Comparison of ENCODE assay signal across 24 mouse cellular contexts in the genomic region with DNA sequence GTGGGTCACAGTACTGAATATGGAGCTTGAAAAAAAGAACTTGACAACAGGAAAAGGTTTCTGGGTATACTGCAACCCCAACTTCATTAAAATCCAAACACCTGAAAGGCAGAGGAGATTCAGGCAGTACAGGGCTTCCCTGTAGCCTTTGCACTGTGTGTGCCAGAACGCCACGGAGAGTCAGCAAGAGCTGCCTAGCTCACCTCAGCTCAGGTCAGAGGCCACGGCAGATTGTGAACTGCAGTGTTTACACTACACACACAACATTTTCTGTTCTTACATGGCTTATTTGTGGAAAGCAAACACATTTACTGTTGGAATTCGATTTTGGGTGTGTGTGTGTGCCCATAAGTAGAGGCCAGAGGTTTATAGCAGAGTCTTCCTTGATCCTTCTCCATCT.
"Had no signal": no experiment of that assay in that cellular context is flagged by ENCODE, and none has a peak within 500 bp of the region (broad histone marks: within the 10 kb centered on the region; RNA-seq: fewer than 3 reads in every experiment).

No protein-coding gene starts in this region.

- H3K4me3 ChIP-seq: heart, embryonic 10.5 days; heart, embryonic 12.5 days; hindbrain, embryonic 10.5 days; hindbrain, embryonic 13.5 days; hindbrain, embryonic 15.5 days; kidney, embryonic 15.5 days; limb, embryonic 12.5 days had no signal

- H3K9me3 ChIP-seq: hindbrain, embryonic 13.5 days; hindbrain, embryonic 15.5 days; kidney, embryonic 15.5 days had no signal

- H3K9ac ChIP-seq: forebrain, postnatal 0 days; heart, embryonic 12.5 days; hindbrain, embryonic 13.5 days; hindbrain, embryonic 15.5 days; kidney, embryonic 15.5 days; limb, embryonic 12.5 days; liver, embryonic 14.5 days had no signal

- H3K36me3 ChIP-seq: heart, embryonic 10.5 days; heart, embryonic 12.5 days; hindbrain, embryonic 10.5 days; hindbrain, embryonic 13.5 days; hindbrain, embryonic 15.5 days; kidney, embryonic 15.5 days; limb, embryonic 12.5 days had no signal

- H3K4me2 ChIP-seq: heart, embryonic 12.5 days; hindbrain, embryonic 13.5 days; hindbrain, embryonic 15.5 days; kidney, embryonic 15.5 days; limb, embryonic 12.5 days had no signal

- H3K27me3 ChIP-seq: heart, embryonic 12.5 days; hindbrain, embryonic 13.5 days; hindbrain, embryonic 15.5 days; kidney, embryonic 15.5 days; limb, embryonic 12.5 days had no signal

- ATAC-seq: forebrain, postnatal 0 days; hindbrain, postnatal 0 days; intestine, embryonic 16.5 days had no signal

- H3K27ac ChIP-seq: heart, embryonic 10.5 days; hindbrain, embryonic 10.5 days; hindbrain, embryonic 13.5 days; hindbrain, embryonic 15.5 days; hindbrain, postnatal 0 days; kidney, embryonic 15.5 days; kidney, postnatal 0 days; limb, embryonic 12.5 days; liver, embryonic 14.5 days had no signal

- DNase-seq: forebrain, postnatal 0 days; gastrocnemius, postnatal 14 days; gastrocnemius, postnatal 36 days; heart, postnatal 10 days; heart, postnatal 4 days; kidney, adult 11 months; kidney, adult 2 months; kidney, adult 9 months; kidney, postnatal 14 days; kidney, postnatal 36 days; layer of hippocampus, adult 9-11 months; layer of hippocampus, postnatal 36 days; left cerebral cortex, postnatal 4 days had no signal
